Mouse (Mus musculus) cerebellum, adult 11-12 months (tissue): ENCODE data around the gene Scin.

Experiments
- DNase-seq: peaks from one replicate; pipeline ENCODE4 v3.0.0; 2022

Gene Scin

DNA sequence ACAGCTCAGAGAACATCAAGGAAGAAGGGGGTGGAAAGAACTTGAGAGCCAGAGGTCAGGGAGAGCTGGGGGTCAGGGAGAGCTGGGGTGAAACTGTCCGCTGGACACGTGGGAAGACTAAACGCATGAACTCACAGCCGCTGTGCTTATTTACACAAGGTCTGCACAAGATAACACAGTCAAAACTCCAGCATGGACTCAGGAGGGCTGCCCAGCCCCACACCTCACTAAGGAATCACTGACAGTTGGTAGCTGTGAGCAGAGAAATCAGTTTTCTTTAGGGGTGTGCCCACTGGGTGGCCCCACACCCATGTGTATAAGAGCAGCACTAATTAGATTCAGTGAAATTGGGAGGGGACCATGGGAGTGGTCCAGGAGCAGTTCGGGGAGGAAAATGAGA lies 27.2 kb downstream of the Scin start:
- no peak for DNase-seq

DNA sequence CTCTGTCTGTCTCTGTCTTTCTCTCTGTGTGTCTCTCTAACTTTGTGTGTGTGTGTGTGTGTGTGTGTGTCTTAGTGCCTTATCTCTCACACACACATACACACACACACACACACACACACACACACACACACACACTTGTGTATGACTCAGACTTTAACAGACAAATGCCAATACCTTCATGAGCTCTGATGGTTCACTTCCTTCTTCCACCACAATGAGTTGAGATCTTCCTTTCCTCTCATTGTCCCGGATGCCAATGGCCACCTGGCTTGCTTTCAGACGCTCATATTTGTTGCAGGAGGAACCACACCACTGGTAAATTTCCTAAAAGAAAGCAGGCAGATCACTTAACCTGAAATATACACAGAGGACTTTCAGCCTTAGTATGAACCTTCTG lies 29.3 kb downstream of the Scin start:
- DNase-seq = no peak

DNA sequence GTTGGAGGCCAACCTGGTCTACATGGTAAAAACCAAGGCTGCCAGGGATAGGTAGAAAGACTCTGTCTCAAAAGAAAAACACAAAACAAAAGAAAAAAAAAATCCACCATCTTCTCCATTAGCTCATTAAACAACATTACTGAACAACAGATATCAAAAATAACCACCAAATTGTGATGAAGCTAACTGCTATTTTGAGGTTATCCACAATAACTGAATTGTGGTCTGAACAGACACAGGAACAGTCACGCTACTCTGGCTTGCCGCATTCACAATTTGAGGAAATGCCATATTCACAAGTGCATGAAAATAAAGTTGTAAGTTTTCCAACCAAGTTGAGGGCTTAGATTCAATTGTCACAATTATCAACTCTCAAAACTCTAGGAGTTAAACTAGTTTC lies 31.7 kb downstream of the Scin start:
- DNase-seq = no peak

DNA sequence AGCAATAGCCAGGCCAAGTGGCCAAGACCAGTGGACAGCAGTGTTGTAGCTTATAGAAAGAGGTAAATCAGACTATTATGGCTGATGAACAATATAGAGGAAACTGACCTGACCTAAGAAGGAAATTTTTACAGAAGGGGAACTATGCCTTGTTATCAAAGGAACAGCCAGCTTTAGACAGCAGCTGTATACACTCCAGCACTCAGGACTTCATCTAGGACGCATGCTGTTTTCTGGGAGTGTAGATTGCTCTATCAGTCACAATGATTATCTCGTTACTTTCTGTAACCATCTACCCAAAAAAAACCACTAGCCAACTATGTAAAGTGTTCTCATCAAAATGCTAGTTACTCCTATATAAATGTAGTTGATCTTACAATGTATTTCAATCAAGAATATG lies 34.6 kb downstream of the Scin start:
- no peak for DNase-seq

DNA sequence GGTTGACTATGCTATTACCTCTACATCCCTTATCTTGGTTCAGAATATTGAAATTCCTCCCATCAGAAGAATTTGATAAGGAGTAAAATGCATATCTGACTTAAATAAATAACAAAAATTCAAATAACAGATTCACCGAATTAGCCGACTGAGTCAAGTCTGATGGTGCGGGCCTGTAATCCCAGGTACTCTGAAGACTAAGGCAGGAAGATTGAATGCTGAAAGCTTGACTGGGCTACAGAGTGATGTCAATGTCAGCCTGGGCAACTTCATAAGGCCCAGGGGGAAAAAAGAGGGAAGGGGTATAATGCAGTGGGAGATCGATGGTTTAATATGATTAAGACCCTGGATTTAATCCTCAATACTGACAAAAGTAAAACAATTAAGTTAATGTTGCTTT lies 36.6 kb downstream of the Scin start:
- no peak for DNase-seq

DNA sequence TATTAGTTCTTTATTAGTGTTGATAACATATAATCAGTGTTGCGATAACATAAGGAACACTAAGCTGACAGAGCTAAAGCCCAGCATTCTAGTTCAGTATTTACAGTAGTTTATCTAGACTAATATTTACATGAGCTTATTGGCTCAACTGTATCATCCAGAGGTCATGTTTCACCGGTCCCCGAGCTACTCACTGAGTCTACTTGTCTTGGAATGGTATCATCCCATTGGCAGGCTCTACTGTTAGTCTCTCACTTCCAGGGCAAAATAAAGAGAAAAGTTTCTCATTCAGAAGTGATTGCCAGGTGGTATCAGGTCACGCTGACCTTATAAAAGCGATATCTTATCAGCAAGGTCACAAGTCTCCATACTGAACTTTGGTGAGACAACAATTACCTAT lies 37.0 kb downstream of the Scin start:
- no peak for DNase-seq

DNA sequence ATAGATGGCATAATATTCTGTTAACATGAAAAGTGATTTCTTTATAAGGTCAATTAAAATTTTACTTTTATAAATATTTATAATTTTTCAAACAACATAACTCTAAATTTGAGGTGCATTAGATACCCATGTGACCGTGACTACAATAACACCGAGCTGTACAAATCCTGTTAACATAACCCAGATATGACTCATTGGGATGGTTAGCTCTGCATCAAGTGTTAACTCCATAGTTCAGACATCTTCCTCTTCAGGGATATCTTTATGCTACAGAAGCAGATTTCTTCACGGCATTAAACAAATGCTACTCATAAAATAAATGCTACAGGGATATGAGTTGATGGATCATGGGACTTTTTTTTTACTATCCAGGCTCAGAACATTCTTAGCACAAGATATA lies 37.6 kb downstream of the Scin start:
- no peak for DNase-seq

DNA sequence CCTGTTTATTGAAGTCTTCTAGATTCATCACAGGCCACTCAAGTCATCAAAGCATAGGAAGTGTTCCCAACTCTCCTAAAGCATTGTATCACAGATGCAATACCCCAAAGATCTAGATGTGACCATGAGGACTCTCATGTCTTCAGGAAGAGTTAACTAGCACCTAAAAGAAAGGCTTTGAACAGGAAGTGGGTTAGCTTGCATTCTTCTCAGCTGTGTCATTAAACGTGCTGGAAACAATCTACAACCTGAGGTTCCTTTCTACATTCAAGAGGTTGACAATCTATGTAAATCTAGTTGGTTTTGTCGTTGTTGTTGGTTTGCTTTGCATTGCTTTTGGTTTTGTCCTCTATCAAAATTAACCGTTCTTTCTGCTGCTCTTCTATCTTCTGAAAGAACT lies 44.0 kb downstream of the Scin start:
- no peak for DNase-seq

DNA sequence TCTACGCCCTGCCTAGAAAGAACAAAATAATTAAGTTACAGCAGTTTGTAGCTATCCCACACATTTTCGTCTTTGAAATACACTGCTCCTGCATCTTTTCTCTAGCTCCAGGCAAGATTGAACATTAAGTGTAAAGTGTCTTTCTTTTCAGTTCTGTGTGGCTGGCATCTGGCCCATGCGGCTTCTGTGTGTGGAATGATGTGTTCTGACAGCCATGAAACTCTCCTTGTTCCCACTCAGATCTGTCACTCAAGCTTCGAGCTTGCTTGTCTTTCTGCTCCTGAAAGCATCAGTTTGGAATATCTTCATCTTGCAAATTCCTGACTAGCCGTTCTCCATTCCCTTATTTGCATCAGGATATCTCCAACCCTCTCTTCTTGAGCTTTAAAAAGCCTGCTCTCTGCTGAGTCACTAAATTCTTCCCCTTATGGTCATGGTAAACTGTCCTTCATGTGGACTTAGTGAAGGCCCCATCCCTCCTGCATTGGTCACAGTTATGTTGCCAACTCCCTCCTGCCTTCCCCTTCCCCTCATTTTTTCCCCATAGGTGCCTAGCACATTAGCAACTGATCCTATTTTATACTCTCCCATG lies 48.2 kb downstream of the Scin start:
- DNase-seq = no peak

DNA sequence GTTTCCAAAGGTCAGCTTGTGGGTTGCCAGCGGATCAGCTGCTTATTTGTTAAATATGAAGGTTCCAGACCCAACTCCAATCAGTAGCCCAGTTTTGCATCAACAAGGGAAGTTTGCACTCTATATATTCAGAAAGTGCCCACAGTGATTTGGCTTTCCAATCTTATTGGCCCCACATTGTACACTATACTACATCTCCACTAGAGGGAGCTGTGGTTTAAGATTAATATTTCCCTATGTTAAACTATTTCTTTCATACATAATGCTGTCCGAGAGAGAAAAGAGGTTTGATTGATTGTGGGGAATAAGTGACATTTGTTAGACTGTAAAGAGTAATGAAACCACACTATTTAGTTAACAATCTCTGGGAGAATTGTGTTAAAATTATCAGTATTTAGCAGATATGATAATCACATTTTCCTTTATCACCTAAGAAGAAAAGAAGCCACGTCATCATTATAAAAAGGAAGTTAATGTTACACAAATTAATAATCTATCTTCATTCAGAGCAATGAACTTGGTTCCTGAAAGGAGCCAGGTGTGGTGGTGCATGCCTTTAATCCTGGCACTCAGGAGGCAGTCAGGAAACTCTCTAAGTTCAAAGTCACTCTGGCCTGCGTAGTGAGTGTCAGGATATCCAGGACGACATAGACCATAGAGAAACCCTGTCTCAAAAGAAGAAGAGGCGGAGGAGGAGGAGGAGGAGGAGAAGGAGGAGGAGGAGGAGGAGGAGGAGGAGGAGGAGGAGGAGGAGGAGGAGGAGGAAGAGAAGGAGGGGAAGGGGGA lies 51.4 kb downstream of the Scin start:
- no peak for DNase-seq

DNA sequence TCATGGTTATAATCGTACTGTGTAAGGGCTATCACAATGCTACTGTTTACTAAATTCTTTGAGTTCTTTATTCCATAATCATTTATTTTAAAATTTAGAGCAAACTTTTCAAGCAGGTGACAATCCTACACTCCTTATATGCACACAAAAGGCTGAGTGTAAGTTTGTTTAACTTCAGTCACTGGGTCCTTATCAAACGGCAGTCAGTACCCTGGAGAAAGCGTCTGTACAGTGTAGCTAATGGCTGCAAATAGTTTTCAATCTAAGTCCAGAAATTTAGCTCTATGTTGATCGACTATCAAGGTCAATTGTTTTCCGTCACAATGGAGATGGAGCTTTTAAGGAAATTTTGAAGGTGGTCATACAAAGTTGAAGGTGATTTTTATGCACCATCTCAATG lies 52.0 kb downstream of the Scin start:
- no peak for DNase-seq

DNA sequence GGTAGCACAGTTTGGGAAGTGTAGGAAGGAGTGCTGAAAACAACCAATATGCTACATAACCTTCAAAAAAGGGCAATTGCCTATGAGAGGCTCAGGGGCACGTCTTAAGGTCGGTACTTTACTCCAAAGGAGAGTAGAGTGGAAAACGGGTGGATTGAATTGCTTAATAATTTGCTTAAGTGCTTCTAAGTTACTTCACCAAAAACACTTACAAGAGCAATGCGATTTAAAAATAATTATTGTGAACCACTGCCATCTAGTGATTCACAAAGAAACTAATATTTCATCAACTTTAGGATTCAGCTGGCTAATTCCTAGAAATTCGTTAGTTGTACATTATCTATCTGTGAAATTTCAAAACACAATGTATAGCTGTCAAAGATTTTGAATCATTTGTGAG lies 60.4 kb downstream of the Scin start:
- DNase-seq = no peak

DNA sequence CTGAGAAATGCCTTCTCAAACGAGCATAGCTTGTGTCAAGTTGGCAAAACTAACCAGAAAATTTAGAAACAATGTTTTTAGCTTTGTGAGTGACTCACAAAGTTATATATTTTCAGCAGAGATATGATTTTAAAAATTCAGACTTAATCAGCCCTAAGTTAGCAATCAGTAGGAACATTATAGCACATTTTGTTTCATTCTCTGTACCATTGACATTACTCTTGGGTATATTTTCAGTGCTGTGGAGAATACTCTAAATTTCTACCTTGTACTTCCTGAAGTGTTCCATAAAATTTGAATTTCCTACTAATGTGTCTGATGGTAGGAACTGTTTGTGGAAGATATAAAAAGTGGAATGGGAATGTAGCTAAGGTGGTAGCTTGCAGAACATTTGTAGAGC lies 87.0 kb downstream of the Scin start:
- DNase-seq = no peak

DNA sequence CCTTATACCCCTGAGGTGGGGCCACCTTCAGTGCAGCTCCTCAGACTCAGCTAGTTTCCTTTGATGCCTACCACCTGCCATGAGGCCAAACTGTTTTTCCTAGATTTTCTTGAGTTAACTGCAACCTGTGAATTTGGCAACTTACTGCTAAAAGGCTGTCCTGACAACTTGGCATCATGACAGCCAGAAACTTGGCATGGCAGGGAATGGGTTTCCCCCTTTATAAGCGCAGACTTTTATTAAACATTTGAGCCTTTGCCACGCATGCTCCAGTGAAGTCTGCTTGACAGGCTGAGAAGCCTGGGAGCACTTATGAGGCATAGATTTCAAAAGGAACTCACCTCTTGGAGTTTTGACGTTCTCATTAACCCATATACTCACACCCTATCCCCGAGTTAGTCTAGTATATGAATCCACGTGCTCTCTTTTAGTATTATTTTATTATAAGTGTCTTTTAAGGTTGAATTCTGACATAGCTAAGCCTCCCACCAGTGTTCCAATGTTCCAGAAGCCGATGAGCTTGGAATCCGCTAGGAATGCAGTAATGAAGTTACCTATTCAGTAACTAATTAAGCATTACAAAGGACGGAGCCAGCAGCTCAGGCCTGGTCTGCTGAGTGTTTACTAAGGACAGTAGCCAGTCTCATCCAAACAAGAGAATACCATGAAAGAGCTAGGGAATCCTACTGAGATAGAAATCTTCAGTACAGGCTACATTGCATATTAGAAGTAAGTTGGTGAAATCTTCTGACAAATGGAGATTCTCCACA lies 90.0 kb downstream of the Scin start:
- no peak for DNase-seq

DNA sequence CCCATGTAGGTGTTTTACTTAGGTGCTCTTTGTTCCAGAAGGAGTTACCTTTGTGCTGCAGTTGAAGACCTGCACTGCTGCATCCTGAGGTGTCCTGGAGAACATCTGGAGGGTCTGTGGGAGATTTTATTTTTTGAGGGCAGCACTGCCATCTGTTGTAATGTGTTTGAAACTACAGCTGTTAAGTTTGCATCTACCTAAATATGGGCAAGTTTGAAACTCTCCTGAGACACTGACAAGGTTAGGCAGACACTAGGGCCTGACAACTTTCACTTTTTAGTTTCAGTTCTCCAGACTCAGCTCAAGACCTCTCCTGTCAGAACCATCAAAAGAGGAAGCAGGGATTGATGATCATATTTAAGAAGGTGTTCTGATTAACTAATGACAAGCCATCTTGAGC lies 94.0 kb downstream of the Scin start:
- no peak for DNase-seq

DNA sequence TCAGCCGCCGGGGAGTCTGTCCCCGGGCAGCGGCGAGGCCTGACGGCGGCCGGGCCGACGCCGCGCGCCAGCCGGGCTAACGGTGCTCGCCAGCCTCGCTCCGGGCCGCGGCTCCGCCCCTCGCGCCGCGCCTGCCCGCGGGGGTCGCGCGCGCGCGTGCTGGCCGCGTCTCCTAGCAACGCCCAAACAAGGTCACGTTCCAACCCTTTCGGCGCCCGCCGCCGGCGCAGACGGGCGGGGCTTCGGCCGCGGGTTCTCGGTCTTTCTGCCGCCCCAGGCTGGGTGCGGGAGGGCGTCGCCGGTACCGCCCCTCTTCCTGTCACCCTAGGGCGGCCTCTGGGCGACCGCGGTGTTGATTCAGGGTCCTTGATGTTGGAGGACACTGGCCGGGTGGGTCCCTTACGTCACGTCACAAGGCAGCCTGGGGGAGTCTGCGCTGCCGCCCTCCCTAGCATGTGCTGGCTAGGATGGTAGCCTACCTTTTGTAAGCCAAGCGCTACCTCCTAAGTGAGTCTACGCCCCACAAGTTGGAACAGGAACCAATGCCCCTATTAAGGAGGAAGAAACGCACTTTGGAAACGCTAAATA lies 96.1 kb downstream of the Scin start, which contains the start of gene Arl4a:
Gene Arl4a (minus strand): TSS at position 150 of the 588 bp plus-strand sequence.
- peak; percentile 85 for DNase-seq

DNA sequence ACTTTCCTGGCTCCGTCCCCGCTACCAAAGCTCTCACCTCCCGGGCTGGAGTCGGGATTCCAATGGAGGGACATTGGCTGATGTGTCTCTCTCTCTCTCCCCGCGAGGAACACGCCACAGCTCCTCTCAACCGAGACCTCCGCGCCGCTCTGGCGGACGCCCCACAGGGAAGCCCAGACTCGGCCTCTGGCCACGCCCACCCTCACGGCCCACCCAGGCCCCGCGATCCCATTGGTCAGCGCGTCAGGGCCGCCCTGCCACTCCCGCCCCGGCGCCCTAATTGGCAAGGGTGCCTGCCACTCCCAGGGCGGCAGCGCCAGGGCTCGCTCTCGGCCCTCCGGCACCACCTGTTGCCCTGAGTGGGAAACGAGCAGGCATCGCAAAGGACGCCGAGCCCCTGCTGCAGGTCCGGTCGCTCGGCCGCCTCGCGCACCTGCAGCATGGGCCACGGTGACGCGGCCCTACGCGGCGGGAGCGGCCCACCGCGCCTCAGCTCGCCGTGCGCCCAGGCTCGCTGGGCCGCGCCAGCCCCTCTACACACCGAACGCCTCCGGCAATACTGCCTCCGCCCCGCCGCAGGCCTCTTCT lies 96.7 kb downstream of the Scin start:
- peak; percentile 97 for DNase-seq

DNA sequence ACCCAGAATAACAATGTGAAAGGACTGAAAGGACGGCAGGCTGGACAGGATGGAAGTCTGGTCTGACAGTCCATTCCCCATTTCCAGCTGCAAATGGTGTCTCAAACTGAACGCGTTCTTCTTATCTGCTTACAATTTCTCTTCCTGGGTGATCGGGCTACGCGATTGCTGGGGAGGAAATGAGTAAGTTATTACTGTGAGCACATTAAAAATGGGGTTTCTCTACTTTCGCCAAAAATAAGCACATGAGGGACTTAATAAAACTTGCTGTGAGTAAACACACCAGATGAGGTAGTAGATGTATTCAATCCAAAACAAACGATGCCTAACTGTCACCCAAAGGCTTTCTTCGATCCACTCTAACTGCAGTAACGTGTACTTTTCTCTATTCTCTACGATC lies 97.4 kb downstream of the Scin start:
- DNase-seq = no peak

DNA sequence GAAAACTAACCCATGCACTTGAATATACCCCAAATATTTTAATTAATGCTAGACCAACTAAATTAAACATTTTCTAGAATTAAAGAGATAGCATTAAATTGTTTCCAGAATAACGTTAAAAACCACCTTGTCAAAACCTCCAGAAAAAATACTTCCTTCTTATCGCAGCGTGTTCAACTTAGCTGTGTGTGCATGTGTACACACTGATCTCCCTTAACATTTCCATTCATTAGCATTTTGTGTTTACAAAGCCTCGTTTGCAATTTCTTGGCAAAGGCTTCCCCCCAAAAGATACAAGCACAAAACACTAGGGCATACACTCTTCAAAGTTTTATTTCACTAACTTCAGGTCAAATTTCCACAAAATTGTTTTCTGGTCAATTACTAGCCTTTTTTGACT lies 98.5 kb downstream of the Scin start:
- no peak for DNase-seq

DNA sequence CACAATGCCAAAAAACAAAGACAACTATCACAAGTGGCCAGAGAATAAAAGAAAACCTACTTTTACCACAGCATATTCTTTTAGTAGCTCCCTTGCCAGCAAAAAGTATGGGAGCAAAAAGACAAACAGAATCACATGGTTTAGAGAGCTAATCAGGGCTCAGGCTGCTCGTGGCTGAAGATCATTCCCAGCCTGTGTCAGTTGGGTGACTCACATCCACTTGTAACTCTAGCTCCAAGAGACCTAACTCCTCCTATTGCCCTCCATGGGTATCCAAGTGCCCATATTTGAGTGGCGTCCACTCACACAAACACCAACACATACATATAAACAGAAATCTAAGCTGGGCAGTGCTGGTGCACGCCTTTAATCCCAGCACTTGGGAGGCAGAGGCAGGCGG lies 104.8 kb downstream of the Scin start:
- DNase-seq = no peak

DNA sequence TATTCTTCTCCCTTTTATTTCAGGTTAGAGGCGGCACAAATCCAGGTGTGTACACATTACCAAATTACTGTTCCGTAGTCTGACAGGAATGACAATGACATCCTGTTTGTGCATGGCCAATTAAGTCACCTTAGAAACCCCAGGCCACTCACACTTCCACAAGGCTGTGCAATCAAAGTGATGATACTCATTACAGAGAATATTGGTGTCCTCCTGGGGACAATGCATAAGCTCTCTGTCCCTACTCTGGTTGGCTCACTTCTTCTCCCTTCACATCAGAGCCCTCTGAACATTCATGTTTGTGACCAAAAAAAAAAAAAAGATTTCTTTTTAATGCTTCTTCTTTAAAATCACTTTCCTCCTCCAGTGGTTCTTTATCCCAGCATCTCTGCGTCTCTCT lies 106.2 kb downstream of the Scin start:
- DNase-seq = no peak

DNA sequence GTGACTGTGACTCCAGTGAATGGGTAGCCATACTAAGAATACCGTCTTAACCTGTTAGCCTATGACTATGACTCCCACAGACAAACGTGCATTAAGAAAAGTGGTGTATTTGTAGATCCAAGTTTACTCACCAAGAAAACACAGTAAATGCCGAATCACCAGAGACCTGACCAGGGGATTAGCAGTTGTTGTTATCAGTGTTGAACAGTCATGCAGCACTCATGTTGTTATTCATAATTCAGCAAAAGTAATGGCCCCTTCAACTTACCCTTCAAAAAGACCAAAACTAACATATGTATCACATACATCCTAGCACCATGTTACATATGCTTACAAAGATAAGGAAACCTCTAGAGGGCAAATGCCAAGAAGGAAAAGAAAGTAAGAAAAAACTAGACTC lies 106.6 kb downstream of the Scin start:
- DNase-seq = no peak

DNA sequence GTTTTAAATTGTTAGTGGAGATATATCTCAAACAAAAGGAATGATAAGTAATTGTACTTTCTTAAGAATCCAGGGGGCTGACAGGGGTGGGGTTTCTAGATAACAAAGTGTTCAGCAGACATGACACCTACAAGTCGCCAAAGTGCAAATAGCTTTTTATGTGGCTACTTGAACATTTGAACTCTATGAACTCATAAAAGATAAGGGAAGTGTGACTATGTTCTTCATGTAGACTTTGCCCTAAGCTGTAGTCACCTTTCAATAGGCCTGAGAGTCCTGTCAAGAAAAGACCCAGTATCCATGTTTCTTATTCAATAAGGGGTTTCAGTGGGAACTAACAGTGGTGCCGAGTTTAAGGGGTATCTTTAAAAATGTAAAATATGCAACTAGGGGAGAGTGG lies 110.1 kb downstream of the Scin start:
- DNase-seq = no peak
